Mouse (Mus musculus) ES-E14 (cell line): ENCODE results near the gene Prex1.

Experiments
- CHD2 ChIP-seq: IDR thresholded peaks from 2 replicates; pipeline ENCODE4 v1.6.1; 2014; ENCODE audit warnings: mild to moderate bottlenecking, low read depth, low read length, inconsistent platforms
- HCFC1 ChIP-seq: IDR thresholded peaks from 2 replicates; pipeline ENCODE4 v1.6.1; 2012; ENCODE audit warnings: low read length, inconsistent platforms, borderline replicate concordance; ENCODE audit not compliant: insufficient read depth
- MAFK ChIP-seq: IDR thresholded peaks from 2 replicates; pipeline ENCODE4 v1.6.1; 2014; ENCODE audit warnings: mild to moderate bottlenecking, low read depth, low read length, inconsistent platforms; ENCODE audit not compliant: insufficient read depth
- ZC3H11A ChIP-seq: IDR thresholded peaks from 2 replicates; pipeline ENCODE4 v1.6.1; 2012; ENCODE audit warnings: low read depth, mild to moderate bottlenecking, inconsistent platforms, low read length, borderline replicate concordance
- ZNF384 ChIP-seq: IDR thresholded peaks from 2 replicates; pipeline ENCODE4 v1.6.1; 2012; ENCODE audit warnings: low read depth, low read length, inconsistent platforms

DNA sequence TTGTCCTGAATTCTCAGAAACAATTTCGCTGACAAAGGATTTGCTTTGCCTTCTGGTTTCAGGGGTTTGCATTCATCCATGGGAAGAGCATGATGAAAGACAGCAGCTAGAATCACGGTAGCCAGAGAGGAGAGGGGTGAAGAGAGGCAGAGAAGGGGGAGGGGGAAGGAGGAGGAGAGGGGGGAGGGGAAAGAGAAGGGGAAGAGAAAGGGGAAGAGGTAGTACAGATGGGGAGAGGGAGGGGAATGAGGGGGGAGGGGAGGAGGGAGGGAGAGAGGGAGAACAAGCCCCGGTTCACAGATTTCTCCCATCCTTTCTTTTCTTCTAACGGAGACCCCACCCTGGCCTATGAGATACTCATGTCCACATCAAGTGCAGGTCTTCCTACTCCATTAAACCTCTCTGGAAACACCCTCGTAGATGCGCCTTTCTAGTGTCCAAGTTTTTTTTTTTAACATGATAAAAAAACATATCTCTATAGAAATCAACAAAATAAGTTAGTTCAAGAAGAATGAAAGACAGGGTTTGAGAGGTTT is 196.7 kb downstream of the Prex1 start:
- TF ChIP-seq ZC3H11A (no peak), MAFK (no peak), CHD2 (no peak), ZNF384 (no peak), HCFC1 (no peak)
